Mouse (Mus musculus): ENCODE measurements at regions not wholly inside any gene's neighbourhood (a gene's known extent, or its start where the extent isn't known, plus 50 kb on each side); places are given as distances from the start of the nearest gene placed in this dataset.

- Histone ChIP-seq H3K4me3 (no peak overlapping the region), H3K4me1 (replicated peaks) (no peaks in the 10 kb centered on the region), H3K27ac (no peak overlapping the region), H3K27me3 (ENCODE audit: insufficient read depth, poor library complexity, severe bottlenecking) (no peaks in the 10 kb centered on the region), H3K9me3 (no peaks in the 10 kb centered on the region), H3K36me3 (no peaks in the 10 kb centered on the region)
- WGBS: 87% methylated on average over 6 of the region's 6 CpGs
- no peak for DNase-seq (ENCODE audit: low spot score)
These were observed 51.2 kb upstream of the Pja2 start for GRCm38 (mm10) chr17:64382894-64383293.

- Histone ChIP-seq H3K27me3 (ENCODE audit: insufficient read depth, poor library complexity, severe bottlenecking) (no peaks in the 10 kb centered on the region), H3K27ac (no peak overlapping the region), H3K9me3 (no peaks in the 10 kb centered on the region), H3K4me3 (no peak overlapping the region), H3K4me1 (replicated peaks) (no peaks in the 10 kb centered on the region), H3K36me3 (no peaks in the 10 kb centered on the region)
- no peak for DNase-seq (ENCODE audit: low spot score)
- 93% methylated on average over 11 of the region's 11 CpGs for WGBS
These were observed 51.9 kb upstream of the Pja2 start for GRCm38 (mm10) chr17:64383600-64383999.

DNA sequence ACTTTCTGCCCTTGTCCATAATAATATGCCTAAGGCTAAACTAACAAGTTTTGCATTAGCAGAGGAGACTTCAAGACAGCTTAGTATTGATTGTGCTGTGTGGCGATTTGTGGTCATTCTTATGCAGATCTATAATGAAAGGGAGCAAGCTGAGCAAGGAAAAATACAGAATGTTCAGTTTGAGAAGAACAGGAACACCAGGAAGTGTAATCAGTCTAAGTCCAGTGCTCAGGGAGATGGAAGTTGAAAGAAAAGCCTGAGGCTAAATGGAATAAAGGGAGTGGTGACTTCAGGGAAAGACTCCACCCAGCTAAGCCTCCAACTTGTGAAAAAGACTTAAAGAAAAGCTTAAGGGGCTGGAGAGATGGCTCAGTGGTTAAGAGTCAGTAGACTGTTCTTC, 58.6 kb upstream of the Pja2 start:
- WGBS: 83% methylated on average over 1 of the region's 1 CpGs
- no peaks in the 10 kb centered on the region for H3K36me3 ChIP-seq
- no peaks in the 10 kb centered on the region for H3K27me3 ChIP-seq (ENCODE audit: insufficient read depth, poor library complexity, severe bottlenecking)
- no peaks in the 10 kb centered on the region for H3K9me3 ChIP-seq
- no peak for DNase-seq (ENCODE audit: low spot score)
- no peaks in the 10 kb centered on the region for H3K4me1 ChIP-seq (replicated peaks)
- no peak overlapping the region for H3K27ac ChIP-seq
- no peak overlapping the region for H3K4me3 ChIP-seq

DNA sequence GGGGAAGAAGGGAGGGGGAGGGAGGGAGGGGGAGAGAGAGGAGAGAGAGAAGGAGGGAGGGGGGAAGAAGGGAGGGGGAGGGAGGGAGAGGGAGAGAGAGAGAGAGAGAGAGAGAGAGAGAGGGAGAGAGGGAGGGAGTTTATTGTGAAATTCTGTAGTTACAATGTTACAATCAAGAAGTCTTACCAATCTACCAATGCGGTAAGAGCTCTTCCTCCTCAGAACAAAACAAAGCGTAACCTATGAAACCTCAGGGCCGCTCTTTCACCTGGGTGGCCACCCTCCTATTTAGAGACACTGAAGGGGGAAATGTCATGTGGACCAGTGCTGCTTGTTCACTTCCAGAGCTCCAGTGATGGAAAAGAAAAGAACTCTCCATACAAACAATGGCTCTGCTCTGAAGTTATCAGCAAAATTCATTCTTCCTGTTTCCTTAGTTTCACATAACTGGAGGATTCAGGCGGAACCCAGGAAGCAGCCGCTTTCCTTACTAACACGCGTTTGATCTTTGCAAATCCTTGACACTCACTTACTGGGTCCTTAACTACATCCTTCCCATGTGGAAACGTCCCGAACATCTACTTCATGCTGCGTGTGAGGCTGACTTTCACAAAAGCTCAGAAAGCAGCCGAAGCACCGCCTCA, 65.7 kb upstream of the Pja2 start:
- DNase-seq (ENCODE audit: low spot score): no peak
- H3K9me3 ChIP-seq: no peaks in the 10 kb centered on the region
- WGBS: 64% methylated on average over 12 of the region's 12 CpGs
- H3K4me3 ChIP-seq: no peak overlapping the region
- H3K36me3 ChIP-seq: no peaks in the 10 kb centered on the region
- H3K4me1 ChIP-seq (replicated peaks): no peaks in the 10 kb centered on the region
- H3K27ac ChIP-seq: no peak overlapping the region
- no peaks in the 10 kb centered on the region for H3K27me3 ChIP-seq (ENCODE audit: insufficient read depth, poor library complexity, severe bottlenecking)

GRCm38 (mm10) chr17:64398114-64398692, 66.5 kb upstream of the Pja2 start:
- DNase-seq (ENCODE audit: low spot score): no peak
- no peak overlapping the region for H3K4me3 ChIP-seq
- no peaks in the 10 kb centered on the region for H3K4me1 ChIP-seq (replicated peaks)
- no peaks in the 10 kb centered on the region for H3K36me3 ChIP-seq
- 91% methylated on average over 9 of the region's 9 CpGs for WGBS
- H3K27me3 ChIP-seq (ENCODE audit: insufficient read depth, poor library complexity, severe bottlenecking): no peaks in the 10 kb centered on the region
- no peaks in the 10 kb centered on the region for H3K9me3 ChIP-seq
- no peak overlapping the region for H3K27ac ChIP-seq

DNA sequence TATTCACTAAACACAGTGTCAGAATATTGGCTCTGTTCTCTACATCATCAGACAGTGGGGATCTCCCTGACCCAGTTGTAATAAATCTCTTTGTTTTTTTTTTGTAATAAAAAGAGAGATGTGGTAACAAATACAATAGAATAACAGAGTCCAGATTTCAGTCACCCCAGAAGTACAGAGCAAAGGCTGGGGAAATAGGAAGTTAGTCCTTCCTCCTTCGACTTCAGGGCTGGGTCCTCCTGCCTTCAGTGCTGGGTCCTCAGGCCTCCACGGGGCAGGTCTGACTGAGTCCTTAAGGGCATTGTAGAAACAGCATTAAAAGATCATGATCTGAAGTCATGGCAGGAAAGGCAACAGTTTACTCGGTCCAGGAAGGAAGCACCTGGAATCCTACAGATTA, 67.0 kb upstream of the Pja2 start:
- 78% methylated on average over 3 of the region's 3 CpGs for WGBS
- H3K36me3 ChIP-seq: no peaks in the 10 kb centered on the region
- no peaks in the 10 kb centered on the region for H3K4me1 ChIP-seq (replicated peaks)
- no peak overlapping the region for H3K27ac ChIP-seq
- no peak overlapping the region for H3K4me3 ChIP-seq
- DNase-seq (ENCODE audit: low spot score): no peak
- H3K27me3 ChIP-seq (ENCODE audit: insufficient read depth, poor library complexity, severe bottlenecking): no peaks in the 10 kb centered on the region
- no peaks in the 10 kb centered on the region for H3K9me3 ChIP-seq

GRCm38 (mm10) chr17:64406742-64407254, 75.1 kb upstream of the Pja2 start:
- WGBS: 86% methylated on average over 5 of the region's 5 CpGs
- no peaks in the 10 kb centered on the region for H3K27me3 ChIP-seq (ENCODE audit: insufficient read depth, poor library complexity, severe bottlenecking)
- H3K4me3 ChIP-seq: no peak overlapping the region
- H3K27ac ChIP-seq: no peak overlapping the region
- no peak for DNase-seq (ENCODE audit: low spot score)
- no peaks in the 10 kb centered on the region for H3K9me3 ChIP-seq
- no peaks in the 10 kb centered on the region for H3K36me3 ChIP-seq
- 0 out of 2 replicates have a peak, but pooled peaks cover 4% of the 10 kb centered on the region for H3K4me1 ChIP-seq (replicated peaks)

- no peak for DNase-seq (ENCODE audit: low spot score)
- Histone ChIP-seq H3K27ac (no peak overlapping the region), H3K4me1 (replicated peaks) (0 out of 2 replicates have a peak, but pooled peaks cover 4% of the 10 kb centered on the region), H3K36me3 (no peaks in the 10 kb centered on the region), H3K27me3 (ENCODE audit: insufficient read depth, poor library complexity, severe bottlenecking) (no peaks in the 10 kb centered on the region), H3K4me3 (no peak overlapping the region), H3K9me3 (no peaks in the 10 kb centered on the region)
- WGBS: 67% methylated on average over 13 of the region's 13 CpGs
These were observed 75.7 kb upstream of the Pja2 start for GRCm38 (mm10) chr17:64407255-64408011.

DNA sequence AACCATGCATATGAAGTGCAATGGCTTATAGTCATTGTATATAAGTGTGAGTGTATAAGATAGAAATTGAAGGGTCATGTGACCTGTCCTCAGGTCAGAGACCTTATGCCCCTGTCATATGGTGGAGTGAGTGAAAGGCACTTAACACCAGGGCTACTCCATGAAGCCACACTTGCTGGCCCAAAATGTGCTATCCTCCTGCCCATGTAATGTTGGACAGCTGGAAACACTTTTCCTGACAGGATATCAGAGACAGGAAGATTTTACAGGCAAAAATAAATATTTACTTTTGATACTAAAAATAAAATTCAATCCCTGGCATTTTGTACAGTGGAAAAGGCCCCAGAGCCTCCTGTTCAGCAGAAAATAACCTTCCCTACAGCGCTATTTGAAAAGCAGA, 94.1 kb upstream of the Pja2 start:
- Histone ChIP-seq H3K36me3 (no peaks in the 10 kb centered on the region), H3K27ac (no peak overlapping the region), H3K4me3 (no peak overlapping the region), H3K27me3 (ENCODE audit: insufficient read depth, poor library complexity, severe bottlenecking) (no peaks in the 10 kb centered on the region), H3K4me1 (replicated peaks) (no peaks in the 10 kb centered on the region), H3K9me3 (no peaks in the 10 kb centered on the region)
- 97% methylated on average over 1 of the region's 1 CpGs for WGBS
- DNase-seq (ENCODE audit: low spot score): no peak

DNA sequence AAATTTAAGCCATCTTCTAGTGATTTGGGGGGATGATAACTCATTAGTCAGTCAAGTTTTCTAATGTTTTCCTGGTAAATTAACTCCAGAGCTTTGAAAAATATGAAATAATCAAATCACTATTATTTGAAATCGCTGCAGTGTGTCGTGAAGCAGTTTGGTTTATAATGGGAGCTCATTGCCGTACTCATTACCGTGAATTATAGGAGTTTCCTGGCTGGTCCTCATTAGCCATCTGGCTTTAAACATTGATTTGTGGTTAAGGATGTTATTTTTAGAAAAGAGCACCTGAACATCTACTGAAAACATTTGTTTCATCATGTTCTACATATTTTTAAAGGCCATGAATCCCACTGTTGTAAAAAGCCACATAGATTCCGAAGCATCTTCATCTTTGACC, 94.8 kb upstream of the Pja2 start:
- H3K9me3 ChIP-seq: no peaks in the 10 kb centered on the region
- no peaks in the 10 kb centered on the region for H3K36me3 ChIP-seq
- H3K27ac ChIP-seq: no peak overlapping the region
- H3K27me3 ChIP-seq (ENCODE audit: insufficient read depth, poor library complexity, severe bottlenecking): no peaks in the 10 kb centered on the region
- H3K4me3 ChIP-seq: no peak overlapping the region
- WGBS: 83% methylated on average over 5 of the region's 5 CpGs
- DNase-seq (ENCODE audit: low spot score): no peak
- H3K4me1 ChIP-seq (replicated peaks): no peaks in the 10 kb centered on the region

- H3K4me1 ChIP-seq (replicated peaks): 0 out of 2 replicates have a peak, but pooled peaks cover 5% of the 10 kb centered on the region
- no peak overlapping the region for H3K27ac ChIP-seq
- DNase-seq (ENCODE audit: low spot score): no peak
- no peaks in the 10 kb centered on the region for H3K36me3 ChIP-seq
- no peak overlapping the region for H3K4me3 ChIP-seq
- 84% methylated on average over 1 of the region's 1 CpGs for WGBS
- no peaks in the 10 kb centered on the region for H3K9me3 ChIP-seq
- H3K27me3 ChIP-seq (ENCODE audit: insufficient read depth, poor library complexity, severe bottlenecking): no peaks in the 10 kb centered on the region
These were observed 107.9 kb upstream of the Pja2 start for GRCm38 (mm10) chr17:64439571-64439970.

GRCm38 (mm10) chr17:64454736-64455135, 123.0 kb upstream of the Pja2 start:
- no peak overlapping the region for H3K27ac ChIP-seq
- no peaks in the 10 kb centered on the region for H3K36me3 ChIP-seq
- WGBS: 66% methylated on average over 2 of the region's 2 CpGs
- H3K4me1 ChIP-seq (replicated peaks): no peaks in the 10 kb centered on the region
- no peaks in the 10 kb centered on the region for H3K27me3 ChIP-seq (ENCODE audit: insufficient read depth, poor library complexity, severe bottlenecking)
- no peak for DNase-seq (ENCODE audit: low spot score)
- no peaks in the 10 kb centered on the region for H3K9me3 ChIP-seq
- H3K4me3 ChIP-seq: no peak overlapping the region

- Histone ChIP-seq H3K27ac (no peak overlapping the region), H3K4me3 (no peak overlapping the region), H3K36me3 (no peaks in the 10 kb centered on the region), H3K9me3 (no peaks in the 10 kb centered on the region), H3K4me1 (replicated peaks) (peaks cover 8% of the 10 kb centered on the region; the same call in 1 of the 2 replicates), H3K27me3 (ENCODE audit: insufficient read depth, poor library complexity, severe bottlenecking) (no peaks in the 10 kb centered on the region)
- DNase-seq (ENCODE audit: low spot score): no peak
- 86% methylated on average over 7 of the region's 7 CpGs for WGBS
These were observed 134.3 kb upstream of the Man2a1 start for GRCm38 (mm10) chr17:64466273-64466672.
